Mouse (Mus musculus): ENCODE data around the gene Dock7.
A peak's percentile ranks its signal among the peaks of the same experiment; 100 is the strongest.

Gene Dock7

DNA sequence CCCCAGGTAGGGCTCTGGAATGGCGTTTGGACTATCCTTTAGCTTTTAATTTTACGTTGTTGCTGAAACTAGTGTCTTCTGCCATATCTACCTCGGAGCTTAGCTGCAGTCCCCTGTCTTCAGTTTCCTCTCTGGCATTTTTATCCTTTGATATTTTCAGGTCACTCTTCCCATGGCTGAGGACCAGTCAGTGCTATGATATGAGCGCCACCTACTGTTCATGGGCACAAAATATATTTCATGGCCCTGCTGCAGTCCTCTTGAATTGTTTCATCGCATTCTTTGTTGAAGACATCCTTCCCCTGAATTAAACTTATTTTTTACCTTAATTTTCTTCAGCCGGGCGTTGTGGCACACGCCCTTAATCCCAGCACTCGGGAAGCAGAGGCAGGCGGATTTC, 233.6 kb downstream of the Dock7 start:
- peak; percentile 63 to 68 for DNase-seq
